Mouse (Mus musculus) CD4-positive, CD25-positive, alpha-beta regulatory T cell, adult 2 months (primary cell): Measurements from ENCODE around the gene Rnf212b.

Source experiments
- DNase-seq: peaks from one replicate; pipeline ENCODE4 v3.0.0-alpha.2; 2012; ENCODE audit warnings: low read depth, low spot score

The Rnf212b gene

DNA sequence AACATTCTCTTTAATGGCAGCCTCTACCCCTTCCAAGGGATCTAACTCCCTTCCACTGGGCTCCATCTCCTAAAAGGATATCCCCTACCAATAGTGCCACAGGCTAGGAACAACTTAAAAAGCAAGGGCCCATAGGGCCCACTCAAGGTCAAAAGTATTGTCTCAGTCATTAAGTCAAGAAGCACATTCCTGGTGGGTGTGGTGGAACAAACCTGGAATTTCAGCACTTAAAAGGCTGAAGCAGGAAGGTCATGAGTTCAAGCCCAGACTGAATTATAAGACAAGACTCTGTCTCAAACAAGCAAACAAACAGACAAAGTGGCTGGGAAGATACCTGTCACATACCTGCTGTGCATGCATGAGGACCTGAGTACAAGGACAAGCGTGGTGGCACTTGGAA lies 18.0 kb upstream of the Rnf212b start:
- no peak for DNase-seq

DNA sequence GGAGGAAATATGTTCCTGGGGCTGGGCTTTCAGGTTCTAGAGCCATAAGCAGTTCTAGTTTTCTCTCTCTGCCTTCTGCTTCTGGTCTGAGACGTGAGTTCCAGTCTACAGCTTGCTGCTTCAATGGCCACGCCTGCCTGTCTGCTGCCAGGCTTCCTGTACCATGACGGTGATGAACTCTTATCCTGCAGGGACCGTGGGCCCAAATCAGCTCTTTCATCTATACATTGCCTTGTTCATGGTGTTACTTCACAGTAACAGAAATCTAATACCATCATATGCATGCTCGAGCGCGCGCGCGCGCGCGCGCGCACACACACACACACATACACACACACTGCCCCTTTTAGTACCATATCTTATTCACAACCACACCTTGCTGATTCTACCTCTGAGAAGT lies 17.2 kb upstream of the Rnf212b start:
- DNase-seq, result no peak

DNA sequence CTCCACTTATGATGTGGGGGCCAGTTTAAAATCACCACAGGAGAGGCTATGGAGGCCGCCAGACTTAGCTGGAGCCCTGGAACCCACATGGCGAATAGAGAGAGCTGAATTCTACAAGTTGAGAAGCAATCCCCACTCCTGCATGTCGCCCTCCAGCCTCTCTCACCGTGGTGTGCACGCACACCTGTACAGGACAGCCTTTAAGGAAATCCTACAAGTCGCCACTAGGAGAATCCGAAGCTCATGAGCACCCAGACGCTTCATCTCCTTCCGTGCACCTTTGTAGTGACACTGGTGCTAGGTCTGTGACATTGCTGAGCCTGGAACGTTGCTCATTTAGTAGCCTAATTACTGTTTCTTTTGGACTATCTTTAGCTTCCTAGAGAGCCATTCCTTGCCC lies 14.3 kb upstream of the Rnf212b start:
- DNase-seq, result no peak

DNA sequence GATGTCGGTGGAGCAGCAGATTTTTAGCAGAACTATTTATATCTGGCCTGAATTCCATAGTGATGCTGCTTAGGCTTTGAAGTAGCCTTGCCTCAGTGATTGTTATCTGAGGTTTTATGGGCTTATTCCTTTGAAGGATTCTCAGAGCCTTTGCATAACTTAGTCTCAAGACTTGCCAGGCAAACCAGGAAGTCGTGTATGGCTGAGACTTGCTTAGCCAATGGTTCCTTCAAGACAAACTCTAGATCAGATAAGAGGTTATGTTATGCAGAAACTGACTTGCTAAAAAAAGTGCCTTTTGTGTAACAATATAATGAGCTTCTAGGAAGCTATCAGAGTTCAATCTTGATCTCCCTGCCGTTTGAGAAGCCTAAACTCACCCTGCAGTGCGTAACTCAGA lies 11.5 kb upstream of the Rnf212b start:
- DNase-seq, result peak; percentile 9

DNA sequence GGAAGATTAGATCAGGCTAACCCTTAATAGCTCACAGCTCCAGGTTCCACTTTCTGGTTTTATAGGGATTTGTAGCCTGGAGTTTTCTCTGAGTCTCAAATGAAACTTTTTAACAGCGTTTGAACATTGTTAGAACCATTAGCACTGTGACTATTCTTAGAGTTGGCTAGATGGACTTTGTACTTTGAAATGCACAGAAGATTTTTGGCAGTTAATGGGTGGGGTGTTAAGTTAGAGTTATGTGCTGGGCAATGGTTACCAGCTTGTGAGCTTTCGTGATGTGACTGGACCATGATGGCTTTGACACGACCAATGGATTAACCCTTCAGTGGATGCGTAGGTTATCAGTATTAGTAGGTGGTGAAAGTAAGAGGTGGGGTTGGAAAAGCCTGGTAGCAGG lies 7.8 kb upstream of the Rnf212b start:
- DNase-seq, result no peak

DNA sequence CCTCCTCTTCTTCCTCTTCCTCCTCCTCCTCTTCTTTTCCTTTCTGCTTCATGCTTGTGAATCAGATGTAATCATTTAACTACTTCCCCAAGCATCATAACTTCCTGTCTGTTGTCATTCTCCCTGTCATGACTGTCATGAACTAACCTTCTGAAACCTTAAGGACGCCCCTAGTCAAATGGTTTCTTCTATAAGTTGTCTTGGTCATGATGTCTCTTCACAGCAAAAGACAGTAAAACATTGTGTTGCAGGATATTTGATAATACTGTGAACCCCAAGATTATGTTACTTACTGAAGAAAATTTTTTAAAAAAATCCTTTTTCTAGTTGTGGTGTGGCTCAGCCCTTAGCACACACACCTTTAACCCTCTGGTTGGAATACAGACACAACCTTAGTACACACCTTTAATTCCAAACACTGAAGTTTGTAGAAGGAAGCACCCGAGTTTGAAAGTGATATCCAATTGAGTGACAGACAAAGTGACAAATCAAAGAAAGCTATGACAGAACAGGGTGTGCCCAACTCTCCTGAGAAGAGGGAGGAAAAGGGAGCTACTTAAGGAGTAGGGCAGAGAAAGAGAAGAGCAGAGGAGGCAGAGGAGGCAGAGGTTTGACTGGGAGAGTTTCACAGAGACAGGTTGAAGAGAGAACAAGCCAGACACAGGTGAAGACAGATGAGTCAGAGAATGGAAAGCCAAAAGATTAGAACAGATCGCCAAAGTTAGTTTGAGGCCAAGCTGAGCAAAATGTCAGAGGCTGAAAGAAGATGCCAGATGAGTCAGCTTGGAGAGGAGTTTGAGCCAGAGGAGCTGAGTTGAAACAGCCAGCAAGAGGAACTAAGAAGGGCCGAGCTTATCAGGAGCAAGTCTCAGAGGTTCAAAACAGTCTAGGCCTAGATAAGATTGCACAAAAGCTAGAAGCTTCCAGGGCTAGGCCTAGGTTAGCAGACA lies 4.9 kb upstream of the Rnf212b start:
- DNase-seq, result no peak

DNA sequence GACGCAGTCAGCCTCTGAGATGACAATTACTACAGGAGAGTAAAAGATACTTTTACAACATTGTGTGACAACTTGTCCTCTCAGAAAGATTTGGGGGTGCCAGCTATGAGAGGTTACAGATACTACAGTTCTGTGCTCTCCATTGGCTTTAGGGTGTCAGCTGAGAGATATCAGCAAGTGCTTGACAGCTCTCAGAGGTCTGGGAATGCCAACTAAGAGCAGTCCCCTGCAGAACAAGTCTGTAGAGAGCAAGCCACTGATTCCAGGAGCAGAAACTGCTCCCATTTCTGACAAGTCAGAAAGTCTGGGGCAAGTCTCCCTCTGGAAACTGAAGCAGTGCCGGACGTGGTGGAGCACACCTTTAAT lies 4.3 kb upstream of the Rnf212b start:
- DNase-seq, result no peak

DNA sequence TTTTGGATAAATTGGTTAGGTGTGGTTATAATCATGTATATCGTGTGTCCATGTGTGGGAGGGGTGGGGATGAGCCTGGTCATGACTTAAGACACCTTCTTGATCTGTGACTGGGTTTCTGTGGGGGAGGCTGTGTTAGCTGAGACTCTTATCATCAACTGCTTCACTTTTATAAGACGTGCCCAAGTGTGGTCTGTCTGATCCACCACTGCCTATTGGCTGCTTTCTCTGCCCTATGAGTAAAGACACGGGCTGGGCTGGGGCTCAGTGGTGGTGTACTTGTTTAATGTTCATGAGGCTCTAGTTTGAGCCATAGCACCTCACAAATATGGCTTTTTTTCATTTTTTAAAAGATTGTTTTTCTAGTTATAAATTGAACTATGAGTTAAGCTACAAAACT lies 1.8 kb downstream of the Rnf212b start:
- DNase-seq, result no peak

DNA sequence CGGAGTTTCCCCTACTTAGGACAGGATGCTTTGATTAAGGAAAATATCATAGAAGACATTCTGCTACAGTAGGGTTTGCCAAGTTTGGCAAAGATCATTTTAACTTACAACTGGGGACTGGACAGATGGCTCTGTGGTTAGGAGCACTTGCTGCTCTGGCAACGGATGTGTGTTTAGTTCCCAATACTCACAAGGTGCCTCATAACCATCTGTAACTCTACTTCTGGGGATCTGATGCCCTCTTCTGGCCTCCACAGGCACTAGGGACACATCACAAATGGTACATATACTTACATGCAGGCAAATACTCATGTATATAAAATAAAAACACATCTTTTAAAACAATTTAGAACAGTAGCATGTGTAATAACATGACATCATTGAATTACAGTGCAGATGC lies 3.9 kb downstream of the Rnf212b start:
- DNase-seq, result peak; percentile 31

DNA sequence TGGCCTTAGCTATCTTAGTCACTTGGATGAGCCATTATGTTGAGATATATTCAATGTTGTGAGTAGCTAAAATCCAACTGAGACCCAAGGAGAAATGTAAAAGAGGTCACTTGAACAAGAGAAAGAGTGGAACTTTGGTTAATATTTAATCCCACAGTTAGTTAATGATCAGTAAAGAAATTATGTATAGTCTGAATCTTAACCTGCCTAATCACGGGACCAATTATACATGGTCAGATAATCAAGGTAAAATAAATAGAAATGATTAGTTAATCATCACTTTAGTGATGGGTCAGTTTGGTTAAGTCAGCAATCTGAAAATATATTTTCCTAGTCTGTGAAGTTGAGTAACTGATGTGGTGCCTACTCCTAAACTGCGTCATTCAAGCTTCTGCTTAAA lies 8.4 kb downstream of the Rnf212b start:
- DNase-seq, result no peak

DNA sequence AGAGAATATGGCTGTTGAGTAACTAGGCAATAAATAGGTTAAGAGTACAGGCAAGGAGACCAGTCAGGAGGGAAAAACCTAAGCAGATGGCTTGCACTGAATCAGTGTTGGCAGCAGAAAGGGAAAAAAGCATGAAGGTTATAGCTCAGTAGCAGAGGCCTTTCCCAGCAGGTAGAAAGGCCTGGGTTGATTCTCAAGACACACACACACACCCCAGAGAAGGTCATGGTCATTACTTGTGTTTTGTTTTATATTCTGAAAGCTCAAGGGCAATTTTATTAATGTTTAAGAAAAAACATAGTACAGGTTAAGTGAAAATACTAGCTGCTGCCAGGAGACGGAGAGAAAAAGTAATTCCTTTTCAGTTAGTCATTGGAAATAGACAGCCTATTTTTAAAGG lies 9.8 kb downstream of the Rnf212b start:
- no peak for DNase-seq

DNA sequence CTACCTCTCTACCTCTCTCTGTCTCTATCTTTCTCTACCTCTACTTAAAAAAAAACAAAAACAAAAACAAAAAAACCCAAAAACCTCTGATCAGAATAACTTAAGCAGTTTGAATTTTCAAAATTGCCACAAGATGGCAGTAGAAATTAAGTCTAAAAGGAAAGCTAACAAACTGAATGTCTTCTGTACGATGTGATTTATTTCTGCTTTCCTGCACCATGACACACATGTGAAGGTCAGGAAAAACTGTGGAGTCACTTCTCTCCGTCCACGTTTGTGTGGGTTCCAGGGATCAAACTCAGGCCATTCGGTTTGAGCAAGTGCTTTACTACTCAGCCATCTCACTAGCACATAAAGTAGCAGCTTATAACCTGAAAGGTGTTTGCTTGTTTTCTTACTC lies 29.5 kb downstream of the Rnf212b start:
- DNase-seq, result peak; percentile 63

DNA sequence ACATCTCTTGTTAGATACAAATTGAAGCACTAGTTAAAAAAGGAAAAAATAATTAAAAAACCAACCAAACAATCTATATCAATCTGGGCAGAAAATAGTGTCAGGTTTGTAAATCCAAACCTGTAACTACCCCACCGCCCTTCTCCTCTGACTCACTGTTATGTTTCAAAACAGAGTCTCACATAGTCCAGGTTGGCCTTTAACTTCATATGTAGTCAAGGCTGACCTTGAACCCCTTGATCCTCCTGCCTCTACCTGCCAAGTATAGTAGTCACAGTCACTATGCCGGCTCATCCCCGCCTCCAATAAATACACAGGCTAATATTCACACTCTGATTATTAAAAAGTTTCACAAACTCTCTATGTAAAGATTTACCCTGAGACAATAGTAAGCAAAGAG lies 41.8 kb downstream of the Rnf212b start:
- no peak for DNase-seq

DNA sequence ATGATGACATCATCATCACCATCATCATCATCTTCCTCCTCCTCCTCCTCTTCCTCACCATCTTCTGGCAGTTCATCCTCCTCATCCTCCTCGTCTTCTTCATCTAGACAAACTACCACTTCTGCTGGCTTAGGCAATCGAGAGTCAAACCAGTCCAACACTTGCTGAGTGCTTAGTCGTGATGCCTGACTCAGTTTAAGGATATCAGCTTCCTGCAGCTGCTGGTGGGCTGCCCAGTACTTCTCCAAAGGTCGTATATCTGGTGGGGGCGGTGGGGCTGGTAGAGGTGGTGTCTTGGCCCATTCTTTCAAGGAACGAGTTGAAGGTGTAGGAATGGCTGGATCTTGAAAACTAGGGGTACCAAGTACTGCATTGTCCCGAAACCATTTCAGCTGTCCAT lies 42.8 kb downstream of the Rnf212b start:
- no peak for DNase-seq

DNA sequence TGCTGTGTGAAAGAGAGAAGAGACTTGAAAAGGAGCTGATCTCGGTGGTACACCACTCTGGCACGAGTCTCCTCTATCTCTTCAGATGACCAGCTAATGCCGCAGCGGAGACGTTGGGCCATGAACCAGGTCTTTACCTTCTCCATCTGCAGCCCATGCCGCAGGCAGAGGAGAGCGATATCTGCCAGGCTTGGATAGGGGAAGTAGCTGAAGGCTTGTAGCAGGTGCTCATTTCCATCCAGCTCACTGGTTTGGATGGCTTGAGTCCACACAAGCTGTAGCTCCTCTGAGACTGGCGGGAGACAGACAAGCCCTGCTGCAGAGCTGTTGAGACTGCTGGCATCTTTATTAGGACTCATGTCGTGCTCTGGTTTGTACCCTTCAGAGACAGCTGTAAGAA lies 44.0 kb downstream of the Rnf212b start:
- DNase-seq, result no peak

DNA sequence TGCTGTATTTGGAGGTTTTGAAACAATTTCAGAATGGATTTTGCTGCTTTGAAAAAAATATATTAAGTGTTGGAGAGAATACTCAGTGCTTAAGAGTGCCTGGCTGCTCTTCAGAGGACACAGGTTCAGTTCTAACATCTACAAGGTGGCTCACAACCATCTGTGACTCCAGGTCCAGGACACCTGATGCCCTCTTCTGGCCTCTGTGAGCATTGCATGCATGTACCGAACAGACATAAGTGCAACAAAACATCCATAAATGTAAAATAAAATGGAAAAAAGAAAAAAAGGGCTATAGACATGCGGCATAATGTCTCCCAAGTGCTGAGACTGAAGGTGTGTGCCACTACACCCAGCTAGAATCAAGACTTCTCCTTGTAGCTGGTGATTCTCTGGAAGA lies 46.6 kb downstream of the Rnf212b start:
- peak; percentile 81 for DNase-seq

DNA sequence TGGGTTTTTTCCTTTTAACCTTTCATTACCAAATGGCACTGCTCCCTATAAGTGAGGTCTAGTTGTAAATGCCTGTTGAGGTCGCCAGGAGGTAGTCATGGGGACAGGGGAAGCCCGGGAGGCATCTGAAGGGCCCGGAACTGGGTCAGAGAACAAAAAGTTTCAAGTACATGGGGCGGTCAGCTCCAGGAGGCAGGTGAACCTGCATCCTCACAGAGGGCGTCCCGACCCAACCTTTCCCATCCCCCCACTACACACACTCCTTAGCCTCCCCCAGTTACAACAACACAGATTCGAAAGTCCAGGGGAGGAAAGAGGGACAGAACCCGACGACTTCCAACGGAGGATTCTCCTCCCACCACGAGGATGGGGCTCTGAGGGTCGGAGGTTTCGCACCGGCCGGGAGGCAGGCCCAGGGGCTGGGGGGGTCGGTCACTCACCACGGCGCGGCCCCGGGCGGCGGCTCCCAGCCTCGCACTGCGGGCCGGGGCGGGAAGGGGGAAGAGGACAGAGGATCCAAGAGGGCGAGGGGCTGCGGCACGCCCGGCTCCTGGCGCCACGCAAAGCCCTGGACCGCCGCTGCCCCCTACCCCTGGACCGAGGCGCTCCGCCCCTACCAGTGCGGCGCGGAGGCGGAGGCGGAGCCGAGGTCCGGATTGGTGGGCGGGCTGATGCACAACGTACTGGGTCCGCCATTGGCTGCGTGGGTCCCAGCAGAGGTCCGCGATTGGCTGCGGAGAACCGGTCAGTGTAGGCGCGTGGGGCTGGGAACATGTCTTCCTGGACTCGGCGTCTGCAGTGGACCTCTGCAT lies 49.8 kb downstream of the Rnf212b start:
- peak; percentile 89 for DNase-seq

DNA sequence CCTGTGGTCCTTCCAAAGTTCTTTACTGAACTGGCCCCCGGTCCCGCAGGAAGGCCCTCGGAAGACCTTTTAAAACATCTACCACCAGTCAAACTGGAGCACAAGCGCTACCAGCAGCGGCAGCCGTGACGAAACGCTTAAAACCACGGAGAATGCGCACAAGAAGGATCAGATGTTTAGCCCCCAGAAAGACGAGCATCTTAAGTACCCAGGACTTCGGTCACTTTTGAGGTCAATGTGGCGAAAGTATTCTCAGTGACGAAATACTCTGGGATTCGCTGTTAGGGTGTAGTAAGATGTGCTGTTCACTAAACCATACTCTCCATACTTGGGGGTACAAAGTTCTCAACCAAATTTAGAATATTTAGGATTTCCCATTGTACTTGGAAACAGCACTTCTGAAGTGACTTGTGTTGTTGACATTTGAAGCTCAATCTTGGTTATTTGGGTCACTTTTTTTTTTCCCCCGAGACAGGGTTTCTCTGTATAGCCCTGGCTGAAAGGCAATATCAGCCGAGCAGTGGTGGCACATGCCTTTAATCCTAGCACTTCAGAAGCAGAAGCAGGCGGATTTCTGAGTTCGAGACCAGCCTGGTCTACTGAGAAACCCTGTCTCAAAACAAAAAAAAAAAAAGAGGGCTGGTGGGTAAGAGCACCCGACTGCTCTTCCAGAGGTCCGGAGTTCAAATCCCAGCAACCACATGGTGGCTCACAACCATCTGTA lies 50.5 kb downstream of the Rnf212b start:
- peak; percentile 37 for DNase-seq

DNA sequence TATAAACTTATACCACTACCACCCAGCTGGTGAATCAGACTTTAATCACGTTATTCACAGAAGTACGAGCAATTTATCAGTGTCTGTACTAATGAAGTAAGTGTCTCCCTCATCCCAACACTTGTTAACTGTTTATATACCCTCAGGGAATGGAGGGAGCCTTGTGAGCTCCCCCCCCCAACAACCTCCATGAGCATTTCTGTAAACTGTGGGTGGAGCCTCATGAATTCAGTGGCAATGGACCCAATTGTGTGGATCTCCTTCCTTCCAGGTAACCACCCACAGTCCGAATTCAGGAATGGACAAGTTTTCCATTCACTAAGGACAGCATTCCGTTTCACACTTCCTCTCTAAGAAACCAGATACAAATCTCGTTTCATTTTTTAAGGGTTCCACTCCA lies 51.7 kb downstream of the Rnf212b start:
- DNase-seq, result no peak

DNA sequence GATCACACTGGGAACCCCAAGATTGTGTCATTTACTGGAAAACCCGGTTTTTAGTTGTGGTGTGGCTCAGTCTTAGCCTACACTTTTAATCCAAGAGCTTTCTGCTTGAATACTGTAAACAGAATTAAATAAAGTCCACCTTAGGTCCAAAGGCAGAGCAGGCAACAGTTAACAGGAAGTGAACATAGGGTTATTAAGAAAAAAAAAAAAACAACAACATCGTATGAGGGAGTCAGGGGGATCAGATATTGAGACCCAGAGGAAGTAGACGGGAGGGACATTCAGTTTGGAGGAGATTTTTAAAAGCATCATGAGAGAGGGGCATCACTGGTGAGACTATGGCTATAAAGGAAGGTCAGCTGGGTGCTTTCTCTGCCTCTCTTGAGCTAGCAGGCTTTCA lies 52.3 kb downstream of the Rnf212b start:
- no peak for DNase-seq

DNA sequence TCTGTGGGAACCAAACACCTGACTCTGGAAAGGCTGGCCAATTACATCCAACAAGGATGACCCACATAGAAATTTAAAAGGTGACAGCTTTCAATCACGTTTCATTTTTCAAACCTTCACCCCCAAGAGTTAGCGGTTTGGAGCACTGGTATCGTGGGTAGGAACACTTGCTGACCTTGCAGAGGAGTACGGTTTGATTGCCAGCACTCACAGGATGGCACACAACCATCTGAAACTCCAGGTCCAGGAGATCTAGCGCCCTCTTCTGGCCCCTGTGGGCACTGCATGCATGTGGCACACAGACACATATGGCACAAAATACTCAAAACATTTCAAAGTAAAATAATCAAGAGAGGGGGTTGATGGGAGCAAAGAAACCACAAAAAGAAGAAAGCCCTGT lies 53.0 kb downstream of the Rnf212b start:
- peak; percentile 75 for DNase-seq

DNA sequence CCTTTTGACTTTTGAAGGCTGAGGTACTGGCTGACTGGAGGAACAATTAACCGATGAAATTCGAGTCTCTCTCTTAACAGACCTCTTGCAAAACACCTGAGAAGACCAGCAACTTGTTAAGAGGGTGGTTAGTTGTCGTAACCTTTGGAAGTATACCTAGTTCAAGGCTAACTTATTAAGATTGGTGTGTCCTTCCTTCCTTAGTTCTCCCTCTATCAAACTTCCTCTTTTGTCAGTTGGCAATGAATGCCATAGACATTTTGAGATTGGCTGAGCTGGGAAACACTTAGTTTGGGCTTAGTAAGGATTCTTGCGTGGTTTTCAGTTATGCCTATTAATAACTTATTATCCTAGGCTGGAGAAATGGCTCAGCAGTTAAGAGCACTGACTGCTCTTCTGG lies 54.1 kb downstream of the Rnf212b start:
- DNase-seq, result no peak
